Mouse (Mus musculus): ENCODE measurements around the gene Zfp747. TPM values are rescaled to one million over a fixed set of nuclear protein-coding genes. Genes with fewer than 3 reads are reported as not detected.

The Zfp747 gene
- total and polyA plus RNA-seq, 2 experiments from 2014 or later, result 4.5 to 10.0 TPM

DNA sequence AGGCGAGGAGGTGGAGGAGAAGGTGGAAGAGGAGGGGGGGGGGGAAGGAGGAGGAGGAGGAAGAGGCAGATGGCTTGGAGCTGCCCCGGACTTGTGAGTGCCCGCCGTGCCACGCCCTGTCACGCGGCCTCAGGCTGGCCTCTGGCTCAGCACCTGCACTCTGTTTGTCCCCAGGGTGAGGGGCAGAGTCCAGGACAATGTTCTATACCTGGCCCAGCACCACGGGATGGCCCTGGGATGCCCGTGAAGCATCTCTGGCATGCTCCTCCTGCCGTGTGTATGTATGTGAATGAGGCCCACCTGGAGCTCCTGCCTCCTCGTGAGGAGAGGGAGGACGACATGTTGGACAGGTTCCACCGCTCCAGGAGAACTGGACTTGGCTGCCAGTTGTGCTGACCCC is 14.4 kb downstream of the Zfp747 start:
- no peak for DNase-seq (ENCODE audit: low spot score)
- no peaks in the 10 kb centered on the region for H3K36me3 ChIP-seq (ENCODE audit: insufficient read depth, low read length)
- H3K4me3 ChIP-seq (ENCODE audit: low read length), result no peak overlapping the region
- H3K9me3 ChIP-seq (ENCODE audit: low read length), result no peaks in the 10 kb centered on the region
- H3K9ac ChIP-seq (replicated peaks; ENCODE audit: low read length), result no peak overlapping the region
- no peaks in the 10 kb centered on the region for H3K27me3 ChIP-seq (ENCODE audit: insufficient read depth, low read length)
- WGBS, result 60% methylated on average over 13 of the region's 13 CpGs
- H3K27ac ChIP-seq, result no peak overlapping the region
- no peak for TF ChIP-seq CTCF (IDR thresholded peaks at IDR 0.05; ENCODE audit: low read depth)
- no peaks in the 10 kb centered on the region for H3K4me1 ChIP-seq (ENCODE audit: insufficient read depth, low read length)
- ATAC-seq, result no peak
- H3K4me2 ChIP-seq (ENCODE audit: low read depth, low read length), result no peak overlapping the region

DNA sequence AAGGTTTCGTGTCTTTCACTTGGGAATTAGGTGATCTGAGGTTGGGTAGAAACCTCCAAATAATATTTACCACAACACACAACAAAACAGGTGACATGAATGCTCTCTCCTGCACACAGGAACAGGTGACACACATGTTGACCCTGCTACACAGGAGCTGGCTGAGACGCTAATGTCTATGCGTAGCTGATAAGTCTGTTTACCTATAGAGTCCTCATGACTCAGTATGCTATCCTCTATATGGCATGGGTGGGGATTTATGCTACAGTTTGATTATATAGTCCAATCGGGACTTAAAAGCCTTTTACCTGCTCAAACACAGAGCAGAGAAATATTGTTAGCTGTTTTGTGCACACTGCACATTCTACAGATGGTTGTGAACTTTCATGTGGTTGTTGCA is 15.6 kb downstream of the Zfp747 start:
- Histone ChIP-seq H3K27me3 (ENCODE audit: insufficient read depth, low read length) (no peaks in the 10 kb centered on the region), H3K9ac (replicated peaks; ENCODE audit: low read length) (no peak overlapping the region), H3K4me1 (ENCODE audit: insufficient read depth, low read length) (no peaks in the 10 kb centered on the region), H3K27ac (no peak overlapping the region), H3K9me3 (ENCODE audit: low read length) (no peaks in the 10 kb centered on the region), H3K4me3 (ENCODE audit: low read length) (no peak overlapping the region), H3K36me3 (ENCODE audit: insufficient read depth, low read length) (no peaks in the 10 kb centered on the region), H3K4me2 (ENCODE audit: low read depth, low read length) (no peak overlapping the region)
- no peak for DNase-seq (ENCODE audit: low spot score)
- ATAC-seq, result no peak
- no peak for TF ChIP-seq CTCF (IDR thresholded peaks at IDR 0.05; ENCODE audit: low read depth)
- WGBS, result 81% methylated on average over 4 of the region's 4 CpGs

DNA sequence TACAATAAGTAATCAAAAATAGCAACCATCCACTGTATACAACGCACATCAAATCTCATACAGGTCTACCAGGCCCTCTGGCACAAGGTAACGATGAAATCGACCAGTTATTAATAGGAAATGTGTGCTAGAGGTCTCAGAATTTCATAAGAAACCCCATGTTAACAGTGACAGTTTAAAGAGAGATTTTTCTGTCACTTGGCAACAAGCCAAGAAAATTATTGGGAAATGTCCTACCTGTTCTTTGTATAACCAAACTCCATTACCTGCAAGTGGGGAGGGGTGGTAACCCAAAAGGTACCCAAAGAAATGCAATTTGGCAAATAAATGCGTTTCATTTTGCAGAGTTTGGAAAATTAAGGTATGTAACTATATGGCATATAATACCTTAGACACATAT is 17.4 kb downstream of the Zfp747 start:
- Histone ChIP-seq H3K36me3 (ENCODE audit: insufficient read depth, low read length) (no peaks in the 10 kb centered on the region), H3K9me3 (ENCODE audit: low read length) (no peaks in the 10 kb centered on the region), H3K4me1 (ENCODE audit: insufficient read depth, low read length) (no peaks in the 10 kb centered on the region), H3K4me3 (ENCODE audit: low read length) (no peak overlapping the region), H3K4me2 (ENCODE audit: low read depth, low read length) (no peak overlapping the region), H3K27ac (no peak overlapping the region), H3K9ac (replicated peaks; ENCODE audit: low read length) (no peak overlapping the region), H3K27me3 (ENCODE audit: insufficient read depth, low read length) (no peaks in the 10 kb centered on the region)
- TF ChIP-seq CTCF (IDR thresholded peaks at IDR 0.05; ENCODE audit: low read depth), result no peak
- no peak for ATAC-seq
- DNase-seq (ENCODE audit: low spot score), result no peak
- WGBS, result 68% methylated on average over 4 of the region's 4 CpGs

DNA sequence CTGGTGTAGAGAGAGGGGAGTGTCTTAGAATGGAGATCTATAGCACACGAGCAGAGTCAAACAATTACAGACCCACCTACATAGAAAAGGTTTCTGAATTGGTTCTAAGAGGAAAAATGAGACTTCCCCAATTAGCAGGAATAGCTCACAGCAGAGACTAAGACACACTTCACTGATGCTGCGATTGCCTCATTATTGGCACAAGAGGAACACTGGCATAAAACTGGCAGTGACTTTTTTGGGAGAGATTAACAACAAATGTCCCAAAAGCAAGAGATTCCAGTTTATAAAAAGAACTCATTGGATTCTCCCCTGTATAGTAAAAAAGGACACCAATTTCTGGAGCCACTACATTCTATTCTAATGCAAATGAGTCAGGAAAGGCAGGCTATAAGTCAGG is 18.0 kb downstream of the Zfp747 start:
- no peaks in the 10 kb centered on the region for H3K27me3 ChIP-seq (ENCODE audit: insufficient read depth, low read length)
- no peak for DNase-seq (ENCODE audit: low spot score)
- no peak for TF ChIP-seq CTCF (IDR thresholded peaks at IDR 0.05; ENCODE audit: low read depth)
- H3K27ac ChIP-seq, result no peak overlapping the region
- ATAC-seq, result no peak
- no peak overlapping the region for H3K4me2 ChIP-seq (ENCODE audit: low read depth, low read length)
- H3K4me1 ChIP-seq (ENCODE audit: insufficient read depth, low read length), result no peaks in the 10 kb centered on the region
- H3K9ac ChIP-seq (replicated peaks; ENCODE audit: low read length), result no peak overlapping the region
- no peak overlapping the region for H3K4me3 ChIP-seq (ENCODE audit: low read length)
- WGBS, result 60% methylated on average over 2 of the region's 2 CpGs
- no peaks in the 10 kb centered on the region for H3K9me3 ChIP-seq (ENCODE audit: low read length)
- H3K36me3 ChIP-seq (ENCODE audit: insufficient read depth, low read length), result no peaks in the 10 kb centered on the region

DNA sequence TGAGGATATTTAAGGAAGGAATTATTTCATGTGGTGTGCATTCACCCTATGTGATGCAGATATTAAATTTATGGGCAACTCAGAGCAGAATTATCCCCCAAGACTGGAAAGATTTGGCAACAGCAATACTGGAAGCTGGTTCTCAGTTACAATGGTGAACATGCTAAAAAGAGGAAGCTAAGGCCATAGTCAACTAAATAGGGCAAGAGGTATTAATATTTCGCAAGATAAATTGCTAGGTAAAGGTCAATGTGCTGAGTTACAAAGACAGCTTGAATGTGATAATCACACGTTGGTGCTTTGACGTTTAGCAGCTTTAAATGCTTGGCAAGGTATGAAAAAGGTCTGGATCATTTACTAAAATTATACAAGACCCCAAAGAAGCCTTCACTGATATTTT is 20.1 kb downstream of the Zfp747 start:
- 70% methylated on average over 3 of the region's 3 CpGs for WGBS
- Histone ChIP-seq H3K4me3 (ENCODE audit: low read length) (no peak overlapping the region), H3K4me2 (ENCODE audit: low read depth, low read length) (no peak overlapping the region), H3K9me3 (ENCODE audit: low read length) (no peaks in the 10 kb centered on the region), H3K27ac (no peak overlapping the region), H3K4me1 (ENCODE audit: insufficient read depth, low read length) (no peaks in the 10 kb centered on the region), H3K27me3 (ENCODE audit: insufficient read depth, low read length) (no peaks in the 10 kb centered on the region), H3K9ac (replicated peaks; ENCODE audit: low read length) (no peak overlapping the region), H3K36me3 (ENCODE audit: insufficient read depth, low read length) (no peaks in the 10 kb centered on the region)
- TF ChIP-seq CTCF (IDR thresholded peaks at IDR 0.05; ENCODE audit: low read depth), result no peak
- DNase-seq (ENCODE audit: low spot score) (no peak), ATAC-seq (no peak)

DNA sequence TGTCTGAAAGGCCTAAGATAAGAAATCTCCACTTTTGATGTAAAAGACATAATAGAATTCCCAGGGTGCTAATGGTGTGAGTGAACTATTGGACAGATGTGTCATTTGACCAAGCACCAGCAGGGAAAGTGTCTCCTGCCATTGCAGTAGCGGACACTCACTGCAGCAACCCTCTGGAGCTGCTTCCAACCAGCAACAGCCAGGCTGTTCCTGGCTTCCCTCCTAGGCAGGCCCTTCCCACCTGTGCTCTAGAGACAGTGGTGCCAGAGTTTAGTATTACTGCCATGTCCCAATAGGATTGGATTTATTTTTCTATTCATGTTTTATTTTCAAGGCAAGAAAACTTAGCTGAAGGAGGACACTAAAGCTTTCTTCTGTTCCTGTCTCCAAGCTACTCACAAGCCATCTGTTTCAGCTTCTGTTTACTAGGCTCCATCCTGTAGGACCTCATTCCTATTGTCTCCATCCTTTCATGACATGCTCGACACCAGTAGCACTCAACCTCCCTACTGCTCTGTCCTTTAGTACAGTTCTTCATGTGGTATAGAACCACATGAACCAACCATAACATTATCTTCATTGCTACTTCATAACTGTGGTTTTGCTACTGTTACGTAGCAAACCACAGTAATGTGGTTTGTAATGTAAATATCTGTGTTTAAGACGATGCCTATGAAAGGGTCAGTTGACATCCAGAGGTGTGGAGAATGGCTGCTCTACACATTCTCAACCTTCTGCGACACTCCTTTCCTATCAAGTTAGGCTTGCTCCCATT is 24.4 kb downstream of the Zfp747 start:
- Histone ChIP-seq H3K4me1 (ENCODE audit: insufficient read depth, low read length) (no peaks in the 10 kb centered on the region), H3K4me2 (ENCODE audit: low read depth, low read length) (no peak overlapping the region), H3K36me3 (ENCODE audit: insufficient read depth, low read length) (no peaks in the 10 kb centered on the region), H3K27ac (no peak overlapping the region), H3K4me3 (ENCODE audit: low read length) (no peak overlapping the region), H3K9me3 (ENCODE audit: low read length) (no peaks in the 10 kb centered on the region), H3K9ac (replicated peaks; ENCODE audit: low read length) (no peak overlapping the region), H3K27me3 (ENCODE audit: insufficient read depth, low read length) (no peaks in the 10 kb centered on the region)
- DNase-seq (ENCODE audit: low spot score) (no peak), ATAC-seq (no peak)
- 84% methylated on average over 5 of the region's 5 CpGs for WGBS
- no peak for TF ChIP-seq CTCF (IDR thresholded peaks at IDR 0.05; ENCODE audit: low read depth)

DNA sequence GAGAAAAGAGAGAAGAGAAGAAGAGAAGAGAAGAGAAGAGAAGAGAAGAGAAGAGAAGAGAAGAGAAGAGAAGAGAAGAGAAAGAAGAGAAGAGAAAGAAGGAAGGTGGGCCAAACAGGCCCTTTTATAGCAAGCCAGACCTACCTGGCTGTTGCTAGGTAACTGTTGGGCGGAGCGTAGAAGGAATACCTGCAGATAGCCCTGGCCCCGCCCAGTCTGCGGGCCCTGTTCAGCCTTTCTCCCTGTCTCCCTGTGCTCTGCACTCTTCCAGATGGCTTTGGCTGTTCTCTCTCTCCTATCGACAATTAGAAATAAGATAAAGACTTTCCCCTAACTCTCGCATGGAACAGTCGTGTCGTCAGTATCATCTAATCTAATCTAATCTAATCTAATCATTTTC is 29.2 kb downstream of the Zfp747 start:
- peaks cover 17% of the 10 kb centered on the region; the same call in 1 of the 2 replicates for H3K36me3 ChIP-seq (ENCODE audit: insufficient read depth, low read length)
- WGBS, result 21% methylated on average over 8 of the region's 8 CpGs
- peak overlapping the region; percentile 91; the same call in 1 of the 2 replicates for H3K4me3 ChIP-seq (ENCODE audit: low read length)
- no peak for ATAC-seq
- no peak overlapping the region; the same call in 1 of the 2 replicates for H3K9ac ChIP-seq (replicated peaks; ENCODE audit: low read length)
- no peaks in the 10 kb centered on the region for H3K27me3 ChIP-seq (ENCODE audit: insufficient read depth, low read length)
- no peak overlapping the region for H3K27ac ChIP-seq
- DNase-seq (ENCODE audit: low spot score), result no peak
- H3K4me1 ChIP-seq (ENCODE audit: insufficient read depth, low read length), result no peaks in the 10 kb centered on the region
- peak overlapping the region; percentile 91 for H3K4me2 ChIP-seq (ENCODE audit: low read depth, low read length)
- no peaks in the 10 kb centered on the region for H3K9me3 ChIP-seq (ENCODE audit: low read length)
- no peak for TF ChIP-seq CTCF (IDR thresholded peaks at IDR 0.05; ENCODE audit: low read depth)
